Mouse (Mus musculus) testis, adult 2 months (tissue): ENCODE measurements around the gene Rnf135.

Experiments
- CTCF ChIP-seq: fragments of 200-500 bp; IDR thresholded peaks from 2 replicates; pipeline ENCODE4 v1.5.1; 2012; ENCODE audit warnings: low read depth, mild to moderate bottlenecking, inconsistent platforms, low read length, moderate library complexity; ENCODE audit not compliant: control insufficient read depth, insufficient read depth, insufficient replicate concordance
- POLR2A ChIP-seq: fragments of 200-500 bp; IDR thresholded peaks from 2 replicates; pipeline ENCODE4 v1.6.1; 2012; ENCODE audit warnings: low read depth, mild to moderate bottlenecking, inconsistent platforms, low read length, moderate library complexity; ENCODE audit not compliant: control insufficient read depth

DNA sequence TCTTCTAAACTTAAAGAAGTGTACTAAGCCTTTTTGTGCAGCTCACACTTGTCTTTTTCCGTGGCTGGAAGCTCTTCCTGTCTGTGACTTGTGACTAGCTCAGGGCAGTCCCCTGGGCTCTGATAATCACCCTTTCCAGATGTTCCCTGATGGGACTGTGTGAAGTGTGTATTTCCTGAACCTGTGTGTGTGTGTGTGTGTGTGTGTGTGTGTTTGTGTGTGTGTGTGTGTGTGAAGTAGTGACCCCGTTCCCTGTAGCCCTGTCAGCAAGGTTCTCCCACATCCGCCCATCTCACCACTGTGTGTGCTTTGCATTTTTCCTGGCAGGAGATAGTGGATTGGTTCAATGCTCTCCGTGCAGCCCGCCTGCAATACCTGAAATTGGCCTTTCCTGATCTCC lies 13.3 kb upstream of the Rnf135 start:
- TF ChIP-seq POLR2A (no peak), CTCF (no peak)
